Mouse (Mus musculus) testis, adult 2 months (tissue): Measurements from ENCODE around the gene Tlr8. TPM values are rescaled to one million over a fixed set of nuclear protein-coding genes. Genes with fewer than 3 reads are reported as not detected.

ENCODE experiments used
- H3K27ac ChIP-seq: fragments of 200-500 bp; 2 replicates; pipeline ENCODE4 v1.5.1; 2012; ENCODE audit warnings: low read depth, low read length; ENCODE audit not compliant: control insufficient read depth, insufficient read depth
- H3K27me3 ChIP-seq: fragments of 200-500 bp; 2 replicates; pipeline ENCODE4 v1.6.1; 2012; ENCODE audit warnings: mild to moderate bottlenecking, low read length, moderate library complexity; ENCODE audit not compliant: control insufficient read depth, insufficient read depth
- H3K36me3 ChIP-seq: fragments of 200-500 bp; 2 replicates; pipeline ENCODE4 v1.6.1; 2012; ENCODE audit warnings: mild to moderate bottlenecking, low read length; ENCODE audit not compliant: control insufficient read depth, insufficient read depth
- H3K4me1 ChIP-seq: fragments of 200-500 bp; 2 replicates; pipeline ENCODE4 v1.6.1; 2012; ENCODE audit warnings: low read length; ENCODE audit not compliant: control insufficient read depth, insufficient read depth
- H3K4me3 ChIP-seq: fragments of 200-500 bp; 2 replicates; pipeline ENCODE4 v1.5.1; 2012; ENCODE audit warnings: low read depth, mild to moderate bottlenecking, low read length, moderate library complexity, mixed read lengths; ENCODE audit not compliant: control insufficient read depth
- CTCF ChIP-seq: fragments of 200-500 bp; IDR thresholded peaks from 2 replicates; pipeline ENCODE4 v1.5.1; 2012; ENCODE audit warnings: low read depth, mild to moderate bottlenecking, inconsistent platforms, low read length, moderate library complexity; ENCODE audit not compliant: control insufficient read depth, insufficient read depth, insufficient replicate concordance
- POLR2A ChIP-seq: fragments of 200-500 bp; IDR thresholded peaks from 2 replicates; pipeline ENCODE4 v1.6.1; 2012; ENCODE audit warnings: low read depth, mild to moderate bottlenecking, inconsistent platforms, low read length, moderate library complexity; ENCODE audit not compliant: control insufficient read depth
- polyA plus RNA-seq: library from polyadenylated mRNA; depleted of rRNA; stranded (reverse); fragments of >200 nt; gene quantifications from 2 replicates; pipeline ENCODE4 v1.2.3, GENCODE M21; 2012; rRNA removed

Gene Tlr8
- polyA plus RNA-seq, 1 experiment = 0.14 TPM

DNA sequence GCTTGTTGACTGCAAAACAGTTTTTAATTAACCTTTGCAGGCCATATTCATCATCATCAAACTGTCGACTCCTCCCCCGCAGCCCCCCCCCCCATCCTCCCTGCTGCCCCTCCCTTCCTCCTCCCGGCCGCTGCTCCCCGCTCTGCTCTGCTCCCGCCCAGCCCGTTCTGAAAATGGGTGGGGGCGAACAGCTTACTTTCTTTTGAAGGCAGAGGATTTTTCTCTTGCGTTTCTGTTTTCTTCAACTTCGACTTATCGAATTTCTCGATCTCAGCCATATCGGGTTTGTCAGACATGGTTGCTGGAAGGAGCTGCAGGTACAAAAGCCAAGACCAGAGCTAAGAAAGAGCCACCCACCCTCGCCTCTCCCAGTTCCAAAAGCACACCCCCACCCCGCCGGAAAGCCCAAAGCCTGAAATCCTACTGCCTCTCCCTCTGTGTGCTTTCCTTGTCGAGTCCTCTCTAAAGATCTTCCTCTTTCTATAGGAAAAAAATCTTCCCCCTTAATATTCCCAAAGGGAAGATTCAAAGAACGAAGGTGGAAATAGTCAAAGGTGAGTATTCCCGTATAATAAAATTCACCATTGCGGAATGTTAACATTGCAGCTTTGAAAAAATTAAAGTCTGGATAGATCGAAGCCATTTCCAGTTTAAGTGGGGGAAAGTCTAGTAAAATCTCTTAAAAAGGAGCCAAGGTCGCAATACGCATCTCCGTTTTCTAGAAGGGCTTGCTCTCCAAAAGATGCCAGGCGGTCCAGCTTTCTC is 56.2 kb downstream of the Tlr8 start:
- Histone ChIP-seq H3K27me3 (no peaks in the 10 kb centered on the region), H3K36me3 (no peaks in the 10 kb centered on the region), H3K27ac (peak overlapping the region; percentile 84), H3K4me3 (peak overlapping the region; percentile 82), H3K4me1 (peaks cover 3% of the 10 kb centered on the region; the same call in 1 of the 2 replicates)
- TF ChIP-seq CTCF = no peak
- no peak for TF ChIP-seq POLR2A

DNA sequence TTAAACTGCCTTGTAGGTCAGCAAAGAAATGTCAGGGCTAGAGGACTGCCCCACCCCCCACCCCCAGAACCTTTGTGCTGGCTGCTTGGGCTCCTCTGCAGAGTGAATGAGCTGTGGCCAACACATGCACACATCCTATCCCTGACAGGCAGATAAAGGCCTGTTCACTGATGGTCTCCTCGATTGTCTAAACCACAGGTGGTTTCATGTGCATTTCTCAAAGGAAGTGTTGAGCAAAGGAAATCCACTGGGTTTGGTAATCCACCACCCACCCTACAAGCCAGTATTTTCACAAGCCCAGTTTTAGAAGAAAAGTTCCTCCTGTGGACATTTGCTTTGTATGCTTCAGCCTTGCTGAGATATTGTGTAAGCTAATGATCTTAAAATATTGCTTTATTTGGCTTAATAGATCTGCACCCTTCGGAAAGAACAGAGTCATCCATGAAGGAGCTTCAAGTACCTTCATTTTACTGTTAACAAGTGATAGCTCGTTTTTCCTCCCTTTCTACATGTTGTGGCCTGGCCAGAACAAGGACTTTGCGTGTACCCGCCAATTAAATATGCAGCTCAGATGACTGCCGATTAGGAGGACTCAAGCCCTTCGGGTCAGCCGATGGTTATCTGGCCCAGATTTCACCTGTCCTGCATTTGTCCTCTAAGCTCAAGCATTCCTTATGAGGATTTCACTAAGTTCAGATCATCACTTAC is 58.2 kb downstream of the Tlr8 start:
- peaks cover 2% of the 10 kb centered on the region; the same call in 1 of the 2 replicates for H3K4me1 ChIP-seq
- no peak overlapping the region for H3K27ac ChIP-seq
- TF ChIP-seq CTCF = no peak
- no peak for TF ChIP-seq POLR2A
- H3K36me3 ChIP-seq = no peaks in the 10 kb centered on the region
- no peaks in the 10 kb centered on the region for H3K27me3 ChIP-seq
- H3K4me3 ChIP-seq = no peak overlapping the region

DNA sequence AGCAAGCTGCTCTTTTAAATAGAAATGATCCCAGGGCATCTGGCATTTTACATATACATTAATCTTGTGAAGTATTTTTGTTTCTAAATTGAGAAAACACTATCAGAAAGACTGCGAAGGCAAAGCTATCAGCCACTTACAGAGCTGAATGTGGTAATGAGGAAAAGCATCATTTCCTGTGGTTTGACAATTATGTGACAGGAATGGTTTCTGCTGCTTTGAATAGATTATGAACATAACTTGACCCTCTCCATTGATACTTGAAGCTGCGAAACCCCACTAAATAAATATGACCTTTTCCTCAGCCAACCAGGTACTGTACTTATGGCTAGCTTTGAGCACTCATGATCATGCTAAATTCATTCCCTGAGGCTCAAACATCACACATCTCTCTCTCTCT is 62.8 kb downstream of the Tlr8 start:
- H3K36me3 ChIP-seq = no peaks in the 10 kb centered on the region
- H3K4me1 ChIP-seq = no peaks in the 10 kb centered on the region
- TF ChIP-seq POLR2A (no peak), CTCF (no peak)
- H3K27me3 ChIP-seq = no peaks in the 10 kb centered on the region
- H3K27ac ChIP-seq = no peak overlapping the region
- no peak overlapping the region for H3K4me3 ChIP-seq

DNA sequence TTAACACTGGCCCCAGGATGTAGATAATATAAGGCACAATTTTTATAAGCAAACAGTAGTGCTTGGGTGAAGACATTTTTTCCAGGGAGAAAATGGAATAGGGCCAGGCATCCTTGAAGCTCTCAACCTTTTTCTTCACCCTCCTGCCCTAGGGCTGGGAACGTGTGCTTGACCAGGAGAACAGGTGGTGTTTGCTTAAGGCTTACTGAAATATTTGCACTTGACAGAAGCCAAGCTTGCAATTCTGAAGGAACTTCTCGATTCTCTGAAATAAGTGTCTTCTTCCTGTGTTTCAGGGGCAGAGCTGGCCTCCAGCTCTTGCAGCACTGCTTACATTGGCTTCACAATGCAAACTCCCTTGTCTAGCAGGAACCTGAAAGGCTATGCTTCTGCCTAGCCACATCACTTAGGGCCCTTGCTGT is 68.9 kb downstream of the Tlr8 start:
- H3K4me3 ChIP-seq = no peak overlapping the region
- no peak for TF ChIP-seq CTCF
- no peak for TF ChIP-seq POLR2A
- H3K36me3 ChIP-seq = no peaks in the 10 kb centered on the region
- H3K27ac ChIP-seq = no peak overlapping the region
- H3K4me1 ChIP-seq = no peaks in the 10 kb centered on the region
- H3K27me3 ChIP-seq = no peaks in the 10 kb centered on the region

Other genes starting within 250 kb of the Tlr8 start
- 60.8 and 64.0 TPM in 2 replicates for gene Tmsb4x, start 55.0 kb downstream of the Tlr8 start, polyA plus RNA-seq
- gene Tlr7, start 66.2 kb upstream of the Tlr8 start, polyA plus RNA-seq = 0.07 and 0.11 TPM in 2 replicates
- gene Prps2, start 118.4 kb upstream of the Tlr8 start, polyA plus RNA-seq = 3.1 and 5.3 TPM in 2 replicates